Mouse (Mus musculus) hindbrain, embryonic 13.5 days (tissue): ENCODE results near the gene Rgs10. TPM values are rescaled to one million over a fixed set of nuclear protein-coding genes. Genes with fewer than 3 reads are reported as not detected.

ENCODE experiments used
- ATAC-seq: fragments of 200-750 bp; cut with Nextera tagmentation; 2 replicates; pipeline ENCODE4 v1.8.0; 2017; ENCODE audit warnings: moderate TSS enrichment; ENCODE audit not compliant: low FRiP score
- H3K27ac ChIP-seq: fragments of 300-500 bp; sonication (generic); 2 replicates; pipeline ENCODE4 v1.5.1; 2015; ENCODE audit warnings: inconsistent platforms, mild to moderate bottlenecking, moderate library complexity
- H3K27me3 ChIP-seq: fragments of 300-500 bp; sonication (generic); 2 replicates; pipeline ENCODE4 v1.6.1; 2015; ENCODE audit warnings: mild to moderate bottlenecking, inconsistent platforms
- H3K36me3 ChIP-seq: fragments of 300-500 bp; sonication (generic); 2 replicates; pipeline ENCODE4 v1.6.1; 2015; ENCODE audit warnings: mild to moderate bottlenecking, inconsistent platforms
- H3K4me1 ChIP-seq: fragments of 300-500 bp; sonication (generic); replicated peaks from 2 replicates; pipeline ENCODE4 v1.6.1; 2015; ENCODE audit warnings: inconsistent platforms
- H3K4me2 ChIP-seq: fragments of 300-500 bp; sonication (generic); 2 replicates; pipeline ENCODE4 v1.6.1; 2015; ENCODE audit warnings: inconsistent platforms, mild to moderate bottlenecking, moderate library complexity
- H3K4me3 ChIP-seq: fragments of 300-500 bp; sonication (generic); 2 replicates; pipeline ENCODE4 v1.5.1; 2015; ENCODE audit warnings: mild to moderate bottlenecking, inconsistent platforms
- H3K9ac ChIP-seq: fragments of 300-500 bp; sonication (generic); 2 replicates; pipeline ENCODE4 v1.6.1; 2015; ENCODE audit warnings: mild to moderate bottlenecking, inconsistent platforms
- H3K9me3 ChIP-seq: fragments of 300-500 bp; sonication (generic); 2 replicates; pipeline ENCODE4 v1.6.1; 2016; ENCODE audit warnings: inconsistent platforms
- WGBS: fragments of 180-500 bp; shearing (Covaris S2); methylation state at CpG from one replicate; pipeline ENCODE4 v1.1.7; 2015; 5-methylcytosine and 5-hydroxymethylcytosine counted together
- polyA plus RNA-seq: library from polyadenylated mRNA; unstranded; fragments of >200 nt; fragmentation: Nextera tagmentation; extraction: Ambion mirVana; gene quantifications from 2 replicates; pipeline ENCODE4 v1.2.1, GENCODE M21; 2015

The Rgs10 gene
- 34.0 and 40.2 TPM in 2 replicates for polyA plus RNA-seq

GRCm38 (mm10) chr7:128417930-128418779, at the start of gene Rgs10:
Gene Rgs10 (minus strand): TSS chr7:128418758.
- peak; percentile 78 for ATAC-seq
- no peaks in the 10 kb centered on the region for H3K36me3 ChIP-seq
- H3K4me1 ChIP-seq = peaks cover 25% of the 10 kb centered on the region
- H3K4me2 ChIP-seq = peak within 1 kb of the TSS; percentile 92
- under 1% methylated on average over 89 of the region's 102 CpGs for WGBS
- H3K4me3 ChIP-seq = peak within 1 kb of the TSS; percentile 70
- H3K9ac ChIP-seq = peak within 1 kb of the TSS; percentile 82
- no peaks in the 10 kb centered on the region for H3K9me3 ChIP-seq
- H3K27me3 ChIP-seq = peaks cover 82% of the 10 kb centered on the region
- no peak within 1 kb of the TSS; the same call in 1 of the 2 replicates for H3K27ac ChIP-seq

GRCm38 (mm10) chr7:128462406-128462805, 43.8 kb upstream of the Rgs10 start:
- Histone ChIP-seq H3K9me3 (no peaks in the 10 kb centered on the region), H3K4me1 (peaks cover 18% of the 10 kb centered on the region), H3K4me2 (peak overlapping the region; percentile 65), H3K36me3 (no peaks in the 10 kb centered on the region), H3K27me3 (no peaks in the 10 kb centered on the region), H3K27ac (no peak overlapping the region), H3K4me3 (peak overlapping the region; percentile 93; the same call in 1 of the 2 replicates), H3K9ac (peak overlapping the region; percentile 59)
- ATAC-seq = no peak
- whole genome bisulfite sequencing = 71% methylated on average over 5 of the region's 5 CpGs

- H3K4me3 ChIP-seq = peak within 1 kb of the TSS; percentile 93
- H3K36me3 ChIP-seq = no peaks in the 10 kb centered on the region
- H3K4me1 ChIP-seq = peaks cover 19% of the 10 kb centered on the region
- H3K9me3 ChIP-seq = no peaks in the 10 kb centered on the region
- 1% methylated on average over 69 of the region's 69 CpGs for WGBS
- H3K9ac ChIP-seq = peak within 1 kb of the TSS; percentile 88
- ATAC-seq = peak; percentile 99
- H3K4me2 ChIP-seq = peak within 1 kb of the TSS; percentile 79
- peak within 1 kb of the TSS; percentile 94 for H3K27ac ChIP-seq
- no peaks in the 10 kb centered on the region for H3K27me3 ChIP-seq
These were observed 43.0 kb upstream of the Rgs10 start, which contains the start of gene Tial1 for GRCm38 (mm10) chr7:128461285-128462215. Gene Tial1 (minus strand): TSS chr7:128461717.

GRCm38 (mm10) chr7:128460865-128461228, 42.3 kb upstream of the Rgs10 start:
- H3K4me3 ChIP-seq = peak overlapping the region; percentile 93
- H3K36me3 ChIP-seq = no peaks in the 10 kb centered on the region
- H3K27ac ChIP-seq = peak overlapping the region; percentile 94
- H3K27me3 ChIP-seq = no peaks in the 10 kb centered on the region
- WGBS = under 1% methylated on average over 21 of the region's 23 CpGs
- no peaks in the 10 kb centered on the region for H3K9me3 ChIP-seq
- peak overlapping the region; percentile 79 for H3K4me2 ChIP-seq
- H3K4me1 ChIP-seq = peaks cover 19% of the 10 kb centered on the region
- peak overlapping the region; percentile 88 for H3K9ac ChIP-seq
- peak; percentile 48 for ATAC-seq

- H3K4me2 ChIP-seq = peak overlapping the region; percentile 79
- peak overlapping the region; percentile 88 for H3K9ac ChIP-seq
- ATAC-seq = no peak; the same call in none of the 2 replicates
- no peaks in the 10 kb centered on the region for H3K9me3 ChIP-seq
- no peaks in the 10 kb centered on the region for H3K27me3 ChIP-seq
- H3K4me1 ChIP-seq = peaks cover 19% of the 10 kb centered on the region
- H3K4me3 ChIP-seq = peak overlapping the region; percentile 93
- no peaks in the 10 kb centered on the region for H3K36me3 ChIP-seq
- WGBS = under 1% methylated on average over 36 of the region's 36 CpGs
- H3K27ac ChIP-seq = peak overlapping the region; percentile 94
These were observed 41.7 kb upstream of the Rgs10 start for GRCm38 (mm10) chr7:128460131-128460864.

GRCm38 (mm10) chr7:128459791-128460130, 41.2 kb upstream of the Rgs10 start:
- WGBS = 12% methylated on average over 4 of the region's 4 CpGs

GRCm38 (mm10) chr7:128458011-128458410, 39.5 kb upstream of the Rgs10 start:
- Histone ChIP-seq H3K36me3 (peaks cover 8% of the 10 kb centered on the region), H3K27me3 (no peaks in the 10 kb centered on the region), H3K9ac (no peak overlapping the region), H3K9me3 (no peaks in the 10 kb centered on the region), H3K4me2 (no peak overlapping the region), H3K27ac (no peak overlapping the region), H3K4me1 (peaks cover 19% of the 10 kb centered on the region), H3K4me3 (no peak overlapping the region)
- ATAC-seq = no peak

More at GRCm38 (mm10) chr7:128459791-128460130, 41.2 kb upstream of the Rgs10 start:
- H3K4me1 ChIP-seq = peaks cover 19% of the 10 kb centered on the region
- H3K9ac ChIP-seq = peak overlapping the region; percentile 88
- H3K9me3 ChIP-seq = no peaks in the 10 kb centered on the region
- no peaks in the 10 kb centered on the region for H3K27me3 ChIP-seq
- peak overlapping the region; percentile 79 for H3K4me2 ChIP-seq
- H3K36me3 ChIP-seq = no peaks in the 10 kb centered on the region
- H3K4me3 ChIP-seq = peak overlapping the region; percentile 93
- no peak for ATAC-seq
- peak overlapping the region; percentile 94 for H3K27ac ChIP-seq

- H3K4me1 ChIP-seq = peaks cover 4% of the 10 kb centered on the region
- 100% methylated on average over 1 of the region's 1 CpGs for WGBS
- H3K4me3 ChIP-seq = no peak overlapping the region
- H3K36me3 ChIP-seq = peaks cover 32% of the 10 kb centered on the region
- no peaks in the 10 kb centered on the region for H3K9me3 ChIP-seq
- no peak overlapping the region for H3K27ac ChIP-seq
- no peak for ATAC-seq
- H3K4me2 ChIP-seq = no peak overlapping the region
- H3K27me3 ChIP-seq = no peaks in the 10 kb centered on the region
- H3K9ac ChIP-seq = no peak overlapping the region
These were observed 34.2 kb upstream of the Rgs10 start for GRCm38 (mm10) chr7:128452731-128453130.

GRCm38 (mm10) chr7:128440584-128440983, 22.0 kb upstream of the Rgs10 start:
- Histone ChIP-seq H3K4me3 (no peak overlapping the region), H3K4me1 (no peaks in the 10 kb centered on the region), H3K4me2 (no peak overlapping the region), H3K9ac (no peak overlapping the region), H3K36me3 (peaks cover 47% of the 10 kb centered on the region), H3K27ac (no peak overlapping the region), H3K9me3 (no peaks in the 10 kb centered on the region), H3K27me3 (no peaks in the 10 kb centered on the region)
- no peak for ATAC-seq
- WGBS = 91% methylated on average over 2 of the region's 2 CpGs

GRCm38 (mm10) chr7:128439251-128439650, 20.7 kb upstream of the Rgs10 start:
- H3K4me1 ChIP-seq = no peaks in the 10 kb centered on the region
- WGBS = 93% methylated on average over 6 of the region's 6 CpGs
- no peak overlapping the region for H3K4me2 ChIP-seq
- no peak for ATAC-seq
- no peaks in the 10 kb centered on the region for H3K9me3 ChIP-seq
- H3K4me3 ChIP-seq = no peak overlapping the region
- H3K9ac ChIP-seq = no peak overlapping the region
- H3K27me3 ChIP-seq = no peaks in the 10 kb centered on the region
- H3K36me3 ChIP-seq = peaks cover 33% of the 10 kb centered on the region
- H3K27ac ChIP-seq = no peak overlapping the region

GRCm38 (mm10) chr7:128438131-128438530, 19.6 kb upstream of the Rgs10 start:
- no peak overlapping the region for H3K4me2 ChIP-seq
- no peaks in the 10 kb centered on the region for H3K4me1 ChIP-seq
- no peak overlapping the region for H3K27ac ChIP-seq
- no peak overlapping the region for H3K9ac ChIP-seq
- H3K4me3 ChIP-seq = no peak overlapping the region
- peaks cover 25% of the 10 kb centered on the region for H3K36me3 ChIP-seq
- H3K27me3 ChIP-seq = no peaks in the 10 kb centered on the region
- no peak for ATAC-seq
- no peaks in the 10 kb centered on the region for H3K9me3 ChIP-seq
